Mouse (Mus musculus): ENCODE measurements around the gene Noxo1. TPM values are rescaled to one million over a fixed set of nuclear protein-coding genes. Genes with fewer than 3 reads are reported as not detected.

The Noxo1 gene
- 0.78 and 0.79 TPM in 2 replicates for polyA plus RNA-seq (2016; fragmentation: Nextera tagmentation; extraction: Ambion mirVana)

- WGBS: 1% methylated on average over 76 of the region's 76 CpGs
Observed at GRCm38 (mm10) chr17:24696011-24696697, at the start of gene Noxo1, which contains the start of gene Gfer. Noxo1 (plus strand) TSS chr17:24696234. Gfer (minus strand) TSS chr17:24696156.

GRCm38 (mm10) chr17:24646381-24646780 lies 49.7 kb upstream of the Noxo1 start:
- H3K36me3 ChIP-seq: peaks cover 3% of the 10 kb centered on the region; the same call in 1 of the 2 replicates
- H3K9me3 ChIP-seq: no peaks in the 10 kb centered on the region
- H3K27me3 ChIP-seq (ENCODE audit: insufficient read depth, poor library complexity, severe bottlenecking): peaks cover 89% of the 10 kb centered on the region
- H3K27ac ChIP-seq: peak overlapping the region; percentile 75; the same call in 1 of the 2 replicates
- peaks cover 74% of the 10 kb centered on the region for H3K4me1 ChIP-seq
- H3K4me3 ChIP-seq: no peak overlapping the region
- 80% methylated on average over 4 of the region's 4 CpGs for WGBS
- DNase-seq (ENCODE audit: low spot score): no peak

More at GRCm38 (mm10) chr17:24696011-24696697, at the start of gene Noxo1, which contains the start of gene Gfer:
- peaks cover 23% of the 10 kb centered on the region; the same call in 1 of the 2 replicates for H3K27me3 ChIP-seq (ENCODE audit: insufficient read depth, poor library complexity, severe bottlenecking)
- peak within 1 kb of the TSS; percentile 91 for H3K4me3 ChIP-seq
- H3K36me3 ChIP-seq: peaks cover 42% of the 10 kb centered on the region
- DNase-seq (ENCODE audit: low spot score): peak; percentile 91
- peak within 1 kb of the TSS; percentile 93 for H3K27ac ChIP-seq
- H3K4me1 ChIP-seq: peaks cover 20% of the 10 kb centered on the region
- H3K9me3 ChIP-seq: no peaks in the 10 kb centered on the region

GRCm38 (mm10) chr17:24647493-24647892 lies 48.5 kb upstream of the Noxo1 start:
- Histone ChIP-seq H3K27ac (peak overlapping the region; percentile 65; the same call in 1 of the 2 replicates), H3K4me3 (peak overlapping the region; percentile 17; the same call in 1 of the 2 replicates), H3K4me1 (peaks cover 76% of the 10 kb centered on the region), H3K36me3 (0 out of 2 replicates have a peak, but pooled peaks cover 3% of the 10 kb centered on the region), H3K27me3 (ENCODE audit: insufficient read depth, poor library complexity, severe bottlenecking) (peaks cover 89% of the 10 kb centered on the region), H3K9me3 (no peaks in the 10 kb centered on the region)
- 72% methylated on average over 11 of the region's 11 CpGs for WGBS
- DNase-seq (ENCODE audit: low spot score): no peak

- H3K4me3 ChIP-seq: peak overlapping the region; percentile 86
- H3K36me3 ChIP-seq: no peaks in the 10 kb centered on the region
- 73% methylated on average over 10 of the region's 10 CpGs for WGBS
- peaks cover 63% of the 10 kb centered on the region for H3K4me1 ChIP-seq
- H3K27me3 ChIP-seq (ENCODE audit: insufficient read depth, poor library complexity, severe bottlenecking): peaks cover 83% of the 10 kb centered on the region
- DNase-seq (ENCODE audit: low spot score): no peak
- H3K27ac ChIP-seq: peak overlapping the region; percentile 90; the same call in 1 of the 2 replicates
- no peaks in the 10 kb centered on the region for H3K9me3 ChIP-seq
Observed at GRCm38 (mm10) chr17:24648731-24649377, 47.2 kb upstream of the Noxo1 start.

- 2% methylated on average over 35 of the region's 35 CpGs for WGBS
- Histone ChIP-seq H3K9me3 (no peaks in the 10 kb centered on the region), H3K4me1 (peaks cover 55% of the 10 kb centered on the region), H3K36me3 (no peaks in the 10 kb centered on the region), H3K27me3 (ENCODE audit: insufficient read depth, poor library complexity, severe bottlenecking) (peaks cover 84% of the 10 kb centered on the region), H3K4me3 (peak overlapping the region; percentile 86), H3K27ac (peak overlapping the region; percentile 90)
- no peak for DNase-seq (ENCODE audit: low spot score)
Observed at GRCm38 (mm10) chr17:24649581-24650069, 46.4 kb upstream of the Noxo1 start.

GRCm38 (mm10) chr17:24650070-24650616 lies 45.9 kb upstream of the Noxo1 start, which contains the start of gene Slc9a3r2:
Slc9a3r2 (minus strand) TSS chr17:24650327.
- under 1% methylated on average over 35 of the region's 41 CpGs for WGBS
- Histone ChIP-seq H3K4me3 (peak within 1 kb of the TSS; percentile 86), H3K27me3 (ENCODE audit: insufficient read depth, poor library complexity, severe bottlenecking) (peaks cover 84% of the 10 kb centered on the region), H3K36me3 (no peaks in the 10 kb centered on the region), H3K4me1 (peaks cover 50% of the 10 kb centered on the region), H3K9me3 (no peaks in the 10 kb centered on the region), H3K27ac (peak within 1 kb of the TSS; percentile 90)
- no peak for DNase-seq (ENCODE audit: low spot score)

GRCm38 (mm10) chr17:24650766-24651165 lies 45.3 kb upstream of the Noxo1 start:
- H3K9me3 ChIP-seq: no peaks in the 10 kb centered on the region
- no peak overlapping the region for H3K27ac ChIP-seq
- DNase-seq (ENCODE audit: low spot score): no peak
- peaks cover 82% of the 10 kb centered on the region for H3K27me3 ChIP-seq (ENCODE audit: insufficient read depth, poor library complexity, severe bottlenecking)
- H3K4me1 ChIP-seq: peaks cover 43% of the 10 kb centered on the region
- no peaks in the 10 kb centered on the region for H3K36me3 ChIP-seq
- 77% methylated on average over 4 of the region's 4 CpGs for WGBS
- peak overlapping the region; percentile 86 for H3K4me3 ChIP-seq

- H3K9me3 ChIP-seq: no peaks in the 10 kb centered on the region
- H3K27ac ChIP-seq: no peak overlapping the region
- H3K4me3 ChIP-seq: no peak overlapping the region
- H3K27me3 ChIP-seq (ENCODE audit: insufficient read depth, poor library complexity, severe bottlenecking): peaks cover 85% of the 10 kb centered on the region
- peaks cover 37% of the 10 kb centered on the region for H3K4me1 ChIP-seq
- WGBS: 57% methylated on average over 3 of the region's 3 CpGs
- no peak for DNase-seq (ENCODE audit: low spot score)
- H3K36me3 ChIP-seq: no peaks in the 10 kb centered on the region
Observed at GRCm38 (mm10) chr17:24651835-24652234, 44.2 kb upstream of the Noxo1 start.

- H3K27ac ChIP-seq: peak overlapping the region; percentile 74
- peak; percentile 92 for DNase-seq (ENCODE audit: low spot score)
- H3K4me3 ChIP-seq: peak overlapping the region; percentile 48
- WGBS: 5% methylated on average over 19 of the region's 19 CpGs
- peaks cover 36% of the 10 kb centered on the region for H3K4me1 ChIP-seq
- H3K36me3 ChIP-seq: no peaks in the 10 kb centered on the region
- H3K9me3 ChIP-seq: no peaks in the 10 kb centered on the region
- H3K27me3 ChIP-seq (ENCODE audit: insufficient read depth, poor library complexity, severe bottlenecking): peaks cover 85% of the 10 kb centered on the region
Observed at GRCm38 (mm10) chr17:24653967-24654710, 41.9 kb upstream of the Noxo1 start.

GRCm38 (mm10) chr17:24654969-24655368 lies 41.1 kb upstream of the Noxo1 start:
- peaks cover 87% of the 10 kb centered on the region for H3K27me3 ChIP-seq (ENCODE audit: insufficient read depth, poor library complexity, severe bottlenecking)
- H3K4me3 ChIP-seq: no peak overlapping the region
- peaks cover 28% of the 10 kb centered on the region for H3K4me1 ChIP-seq
- no peaks in the 10 kb centered on the region for H3K36me3 ChIP-seq
- H3K27ac ChIP-seq: no peak overlapping the region
- H3K9me3 ChIP-seq: no peaks in the 10 kb centered on the region
- DNase-seq (ENCODE audit: low spot score): no peak
- 77% methylated on average over 4 of the region's 4 CpGs for WGBS

GRCm38 (mm10) chr17:24658017-24658758 lies 37.8 kb upstream of the Noxo1 start, which contains the start of gene Npw:
Npw (minus strand) TSS chr17:24658457.
- DNase-seq (ENCODE audit: low spot score): no peak
- Histone ChIP-seq H3K9me3 (no peaks in the 10 kb centered on the region), H3K4me3 (peak within 1 kb of the TSS; percentile 64), H3K36me3 (no peaks in the 10 kb centered on the region), H3K4me1 (peaks cover 17% of the 10 kb centered on the region), H3K27ac (peak within 1 kb of the TSS; percentile 67; the same call in 1 of the 2 replicates), H3K27me3 (ENCODE audit: insufficient read depth, poor library complexity, severe bottlenecking) (peaks cover 79% of the 10 kb centered on the region)
- 1% methylated on average over 47 of the region's 47 CpGs for WGBS

Data from heart, embryonic 10.5 days (tissue).